Mouse (Mus musculus): ENCODE measurements around the gene Syt1. TPM values are rescaled to one million over a fixed set of nuclear protein-coding genes. Genes with fewer than 3 reads are reported as not detected.
A peak's percentile ranks its signal among the peaks of the same experiment; 100 is the strongest.

The Syt1 gene
- polyA plus RNA-seq, 1 experiment from 2014 or later, result 116 TPM

- H3K36me3 ChIP-seq (replicated peaks; ENCODE audit: control insufficient read depth, insufficient read depth), result peaks cover 3% of the 10 kb centered on the region; the same call in 1 of the 2 replicates
- no peaks in the 10 kb centered on the region for H3K4me1 ChIP-seq (replicated peaks; ENCODE audit: control insufficient read depth, insufficient read depth, low read length)
- no peak overlapping the region for H3K27ac ChIP-seq
- H3K9me3 ChIP-seq (ENCODE audit: control insufficient read depth, low read length), result no peaks in the 10 kb centered on the region
- no peak overlapping the region for H3K4me2 ChIP-seq (replicated peaks)
- H3K9ac ChIP-seq, result no peak overlapping the region
- no peak overlapping the region for H3K4me3 ChIP-seq (replicated peaks; ENCODE audit: low read length)
- no peaks in the 10 kb centered on the region for H3K27me3 ChIP-seq (ENCODE audit: control insufficient read depth, insufficient read depth, low read length)
- 44% methylated on average over 3 of the region's 3 CpGs for WGBS
- ATAC-seq (ENCODE audit: low FRiP score), result no peak
- no peak for DNase-seq (ENCODE audit: low spot score)
Measured at GRCm38 (mm10) chr10:108626404-108626803, 384.4 kb downstream of the Syt1 start.

GRCm38 (mm10) chr10:108623002-108623401 is 387.8 kb downstream of the Syt1 start:
- H3K4me2 ChIP-seq (replicated peaks), result no peak overlapping the region

GRCm38 (mm10) chr10:108619861-108620260 is 390.9 kb downstream of the Syt1 start:
- Histone ChIP-seq H3K27ac (no peak overlapping the region), H3K36me3 (replicated peaks; ENCODE audit: control insufficient read depth, insufficient read depth) (no peaks in the 10 kb centered on the region), H3K4me2 (replicated peaks) (no peak overlapping the region), H3K27me3 (ENCODE audit: control insufficient read depth, insufficient read depth, low read length) (no peaks in the 10 kb centered on the region), H3K9ac (no peak overlapping the region), H3K4me3 (replicated peaks; ENCODE audit: low read length) (no peak overlapping the region), H3K9me3 (ENCODE audit: control insufficient read depth, low read length) (no peaks in the 10 kb centered on the region), H3K4me1 (replicated peaks; ENCODE audit: control insufficient read depth, insufficient read depth, low read length) (no peaks in the 10 kb centered on the region)
- ATAC-seq (ENCODE audit: low FRiP score) (no peak), DNase-seq (ENCODE audit: low spot score) (no peak)
- WGBS, result 88% methylated on average over 5 of the region's 5 CpGs

More at GRCm38 (mm10) chr10:108623002-108623401, 387.8 kb downstream of the Syt1 start:
- H3K27me3 ChIP-seq (ENCODE audit: control insufficient read depth, insufficient read depth, low read length), result no peaks in the 10 kb centered on the region
- H3K4me1 ChIP-seq (replicated peaks; ENCODE audit: control insufficient read depth, insufficient read depth, low read length), result no peaks in the 10 kb centered on the region
- ATAC-seq (ENCODE audit: low FRiP score) (no peak), DNase-seq (ENCODE audit: low spot score) (no peak)
- WGBS, result 73% methylated on average over 4 of the region's 4 CpGs
- no peaks in the 10 kb centered on the region for H3K36me3 ChIP-seq (replicated peaks; ENCODE audit: control insufficient read depth, insufficient read depth)
- H3K27ac ChIP-seq, result no peak overlapping the region
- H3K9ac ChIP-seq, result no peak overlapping the region
- no peaks in the 10 kb centered on the region for H3K9me3 ChIP-seq (ENCODE audit: control insufficient read depth, low read length)
- H3K4me3 ChIP-seq (replicated peaks; ENCODE audit: low read length), result no peak overlapping the region

GRCm38 (mm10) chr10:108619217-108619616 is 391.6 kb downstream of the Syt1 start:
- ATAC-seq (ENCODE audit: low FRiP score) (no peak), DNase-seq (ENCODE audit: low spot score) (no peak)
- no peaks in the 10 kb centered on the region for H3K9me3 ChIP-seq (ENCODE audit: control insufficient read depth, low read length)
- H3K4me1 ChIP-seq (replicated peaks; ENCODE audit: control insufficient read depth, insufficient read depth, low read length), result no peaks in the 10 kb centered on the region
- H3K4me2 ChIP-seq (replicated peaks), result no peak overlapping the region
- H3K4me3 ChIP-seq (replicated peaks; ENCODE audit: low read length), result no peak overlapping the region
- H3K9ac ChIP-seq, result no peak overlapping the region
- H3K27ac ChIP-seq, result no peak overlapping the region
- WGBS, result 92% methylated on average over 5 of the region's 5 CpGs
- H3K36me3 ChIP-seq (replicated peaks; ENCODE audit: control insufficient read depth, insufficient read depth), result no peaks in the 10 kb centered on the region
- H3K27me3 ChIP-seq (ENCODE audit: control insufficient read depth, insufficient read depth, low read length), result no peaks in the 10 kb centered on the region

- Histone ChIP-seq H3K36me3 (replicated peaks; ENCODE audit: control insufficient read depth, insufficient read depth) (no peaks in the 10 kb centered on the region), H3K4me1 (replicated peaks; ENCODE audit: control insufficient read depth, insufficient read depth, low read length) (no peaks in the 10 kb centered on the region), H3K9ac (no peak overlapping the region), H3K27ac (no peak overlapping the region), H3K4me2 (replicated peaks) (no peak overlapping the region), H3K27me3 (ENCODE audit: control insufficient read depth, insufficient read depth, low read length) (no peaks in the 10 kb centered on the region), H3K9me3 (ENCODE audit: control insufficient read depth, low read length) (no peaks in the 10 kb centered on the region), H3K4me3 (replicated peaks; ENCODE audit: low read length) (no peak overlapping the region)
- WGBS, result 70% methylated on average over 14 of the region's 14 CpGs
- ATAC-seq (ENCODE audit: low FRiP score), result 0 out of 2 replicates have a peak, but pooled peaks have one; percentile 43
- no peak for DNase-seq (ENCODE audit: low spot score)
Measured at GRCm38 (mm10) chr10:108610057-108610644, 400.6 kb downstream of the Syt1 start.

GRCm38 (mm10) chr10:108601672-108602412 is 408.9 kb downstream of the Syt1 start:
- Histone ChIP-seq H3K9ac (0 out of 2 replicates have a peak overlapping the region, but pooled peaks have one; percentile 24), H3K36me3 (replicated peaks; ENCODE audit: control insufficient read depth, insufficient read depth) (peaks cover 5% of the 10 kb centered on the region; the same call in 1 of the 2 replicates), H3K4me2 (replicated peaks) (no peak overlapping the region), H3K4me3 (replicated peaks; ENCODE audit: low read length) (no peak overlapping the region), H3K9me3 (ENCODE audit: control insufficient read depth, low read length) (peaks cover 11% of the 10 kb centered on the region; the same call in 1 of the 2 replicates), H3K4me1 (replicated peaks; ENCODE audit: control insufficient read depth, insufficient read depth, low read length) (no peaks in the 10 kb centered on the region), H3K27ac (no peak overlapping the region), H3K27me3 (ENCODE audit: control insufficient read depth, insufficient read depth, low read length) (no peaks in the 10 kb centered on the region)
- DNase-seq (ENCODE audit: low spot score) (no peak), ATAC-seq (ENCODE audit: low FRiP score) (no peak)
- 87% methylated on average over 8 of the region's 8 CpGs for WGBS

- WGBS, result 63% methylated on average over 9 of the region's 9 CpGs
- no peak overlapping the region for H3K4me3 ChIP-seq (replicated peaks; ENCODE audit: low read length)
- peaks cover 11% of the 10 kb centered on the region; the same call in 1 of the 2 replicates for H3K9me3 ChIP-seq (ENCODE audit: control insufficient read depth, low read length)
- H3K4me1 ChIP-seq (replicated peaks; ENCODE audit: control insufficient read depth, insufficient read depth, low read length), result no peaks in the 10 kb centered on the region
- H3K36me3 ChIP-seq (replicated peaks; ENCODE audit: control insufficient read depth, insufficient read depth), result peaks cover 5% of the 10 kb centered on the region; the same call in 1 of the 2 replicates
- H3K27me3 ChIP-seq (ENCODE audit: control insufficient read depth, insufficient read depth, low read length), result no peaks in the 10 kb centered on the region
- DNase-seq (ENCODE audit: low spot score), result no peak
- ATAC-seq (ENCODE audit: low FRiP score), result no peak
- no peak overlapping the region for H3K9ac ChIP-seq
- no peak overlapping the region for H3K4me2 ChIP-seq (replicated peaks)
- no peak overlapping the region for H3K27ac ChIP-seq
Measured at GRCm38 (mm10) chr10:108600693-108601092, 410.1 kb downstream of the Syt1 start.

GRCm38 (mm10) chr10:108597385-108597784 is 413.4 kb downstream of the Syt1 start:
- 89% methylated on average over 1 of the region's 1 CpGs for WGBS
- peaks cover 5% of the 10 kb centered on the region; the same call in 1 of the 2 replicates for H3K36me3 ChIP-seq (replicated peaks; ENCODE audit: control insufficient read depth, insufficient read depth)

GRCm38 (mm10) chr10:108596162-108596927 is 414.4 kb downstream of the Syt1 start:
- no peak for DNase-seq (ENCODE audit: low spot score)
- Histone ChIP-seq H3K36me3 (replicated peaks; ENCODE audit: control insufficient read depth, insufficient read depth) (peaks cover 5% of the 10 kb centered on the region; the same call in 1 of the 2 replicates), H3K27me3 (ENCODE audit: control insufficient read depth, insufficient read depth, low read length) (no peaks in the 10 kb centered on the region), H3K4me2 (replicated peaks) (no peak overlapping the region), H3K9ac (no peak overlapping the region), H3K27ac (no peak overlapping the region), H3K4me3 (replicated peaks; ENCODE audit: low read length) (no peak overlapping the region), H3K4me1 (replicated peaks; ENCODE audit: control insufficient read depth, insufficient read depth, low read length) (no peaks in the 10 kb centered on the region), H3K9me3 (ENCODE audit: control insufficient read depth, low read length) (peaks cover 11% of the 10 kb centered on the region; the same call in 1 of the 2 replicates)
- WGBS, result 79% methylated on average over 11 of the region's 11 CpGs
- no peak for ATAC-seq (ENCODE audit: low FRiP score)

More at GRCm38 (mm10) chr10:108597385-108597784, 413.4 kb downstream of the Syt1 start:
- Histone ChIP-seq H3K4me2 (replicated peaks) (no peak overlapping the region), H3K9me3 (ENCODE audit: control insufficient read depth, low read length) (peaks cover 11% of the 10 kb centered on the region; the same call in 1 of the 2 replicates), H3K4me3 (replicated peaks; ENCODE audit: low read length) (no peak overlapping the region), H3K27me3 (ENCODE audit: control insufficient read depth, insufficient read depth, low read length) (no peaks in the 10 kb centered on the region), H3K9ac (no peak overlapping the region), H3K27ac (no peak overlapping the region), H3K4me1 (replicated peaks; ENCODE audit: control insufficient read depth, insufficient read depth, low read length) (no peaks in the 10 kb centered on the region)
- DNase-seq (ENCODE audit: low spot score) (no peak), ATAC-seq (ENCODE audit: low FRiP score) (no peak)

All from hindbrain, embryonic 14.5 days (tissue).